Mouse (Mus musculus) spleen, postnatal 10 days (tissue): ENCODE data around the gene Dst.

Experiments used
- DNase-seq, 2 experiments: peaks; one replicate each; pipeline ENCODE4 v3.0.0; 2021 to 2022; ENCODE audit warnings: low spot score in 2 of 2

The Dst gene

GRCm38 (mm10) chr1:34174961-34175360 is 266.9 kb downstream of the Dst start:
- DNase-seq, result no peak

GRCm38 (mm10) chr1:34178022-34178727 is 270.1 kb downstream of the Dst start:
- no peak for DNase-seq

DNA sequence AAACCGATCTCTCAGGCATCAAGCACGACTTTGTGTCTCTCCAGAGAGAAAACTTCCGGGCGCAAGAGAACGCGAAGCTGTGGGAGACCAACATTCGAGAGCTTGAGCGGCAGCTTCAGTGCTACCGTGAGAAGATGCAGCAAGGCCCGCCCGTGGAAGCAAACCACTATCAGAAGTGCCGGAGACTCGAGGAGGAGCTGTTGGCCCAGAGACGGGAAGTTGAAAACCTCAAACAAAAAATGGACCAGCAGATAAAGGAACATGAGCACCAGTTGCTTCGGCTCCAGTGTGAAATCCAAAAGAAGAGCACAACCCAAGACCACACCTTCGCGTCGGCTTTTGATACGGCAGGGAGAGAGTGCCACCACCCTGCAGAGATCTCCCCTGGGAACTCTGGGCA is 271.7 kb downstream of the Dst start:
- DNase-seq, result no peak

DNA sequence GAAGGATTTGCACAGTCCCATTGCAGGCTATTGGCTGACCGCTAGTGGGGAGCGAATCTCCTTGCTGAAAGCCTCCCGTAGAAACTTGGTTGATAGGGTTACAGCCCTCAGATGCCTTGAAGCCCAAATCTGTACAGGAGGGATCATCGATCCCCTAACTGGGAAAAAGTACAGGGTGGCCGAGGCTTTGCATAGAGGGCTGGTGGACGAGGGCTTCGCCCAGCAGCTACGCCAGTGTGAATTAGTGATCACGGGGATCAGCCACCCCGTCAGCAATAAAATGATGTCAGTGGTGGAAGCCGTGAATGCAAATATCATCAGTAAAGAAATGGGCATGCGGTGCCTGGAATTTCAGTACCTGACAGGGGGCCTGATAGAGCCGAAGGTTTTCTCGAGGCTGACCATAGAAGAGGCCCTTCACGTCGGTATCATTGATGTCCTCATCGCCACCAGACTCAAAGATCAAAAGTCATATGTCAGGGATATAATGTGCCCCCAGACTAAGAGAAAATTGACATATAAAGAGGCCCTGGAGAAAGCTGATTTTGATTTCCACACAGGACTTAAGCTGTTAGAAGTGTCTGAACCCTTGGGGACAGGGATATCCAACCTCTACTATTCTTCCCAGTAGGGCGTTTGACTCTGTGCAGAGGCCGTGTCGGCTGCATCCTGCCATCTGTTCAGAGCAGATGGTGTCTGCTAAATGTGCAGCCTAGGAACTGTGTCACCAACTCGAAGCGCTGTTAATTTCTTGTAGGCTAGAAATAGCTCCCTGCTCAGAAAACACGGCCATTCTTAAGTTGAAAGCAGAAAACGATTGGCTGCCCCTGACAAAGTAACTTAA is 274.6 kb downstream of the Dst start:
- DNase-seq, result no peak

DNA sequence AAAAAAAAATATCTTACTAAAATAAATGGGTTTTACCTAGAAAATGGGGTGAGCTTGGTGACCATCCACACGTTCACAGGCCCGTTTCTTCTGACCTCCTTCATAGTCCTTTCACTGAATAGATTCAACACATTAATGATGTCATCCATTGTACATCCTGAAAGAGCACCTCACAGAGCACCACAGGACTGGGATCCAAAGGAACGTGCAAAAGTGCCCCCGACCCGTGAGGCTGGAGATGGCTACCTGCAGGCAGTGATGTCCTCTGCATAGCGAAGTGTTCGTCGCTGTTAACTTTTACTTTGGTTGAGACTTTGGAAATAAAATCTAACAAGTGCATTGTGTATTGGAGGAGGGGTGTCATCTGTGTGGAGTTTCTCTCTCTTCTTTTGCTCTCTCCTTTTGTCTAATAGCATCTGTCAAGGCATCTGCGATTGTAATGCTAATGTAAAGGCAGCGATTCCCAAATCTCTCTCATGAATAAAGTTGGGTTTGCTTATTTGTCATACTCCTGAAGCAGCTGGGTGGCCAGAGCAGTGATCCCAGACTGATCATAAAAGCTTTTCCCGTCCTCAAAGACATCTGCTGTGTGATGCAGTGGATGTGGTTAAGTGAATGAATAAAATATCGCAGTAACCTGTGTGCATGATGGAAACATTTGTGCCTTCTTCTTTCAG is 275.4 kb downstream of the Dst start:
- DNase-seq, result no peak

DNA sequence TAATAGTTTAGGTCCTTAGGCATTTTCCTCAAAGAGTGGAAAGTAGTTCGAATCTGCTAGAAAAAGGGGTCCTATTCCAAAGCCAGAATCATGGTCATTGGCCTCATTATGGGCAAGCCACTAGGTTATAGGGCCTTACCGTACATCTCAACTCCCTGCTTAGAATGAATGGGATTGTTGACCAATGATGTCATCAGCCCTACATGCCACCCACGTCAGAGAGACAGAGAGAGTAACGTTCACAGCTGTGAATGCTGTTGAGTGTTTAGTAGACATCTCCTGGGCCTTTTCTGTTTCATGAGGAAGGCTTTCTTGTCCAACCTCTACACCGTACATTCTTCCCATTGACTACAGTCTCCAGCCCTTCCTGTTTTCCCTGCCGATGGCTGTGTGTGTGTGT is 276.2 kb downstream of the Dst start:
- no peak for DNase-seq

DNA sequence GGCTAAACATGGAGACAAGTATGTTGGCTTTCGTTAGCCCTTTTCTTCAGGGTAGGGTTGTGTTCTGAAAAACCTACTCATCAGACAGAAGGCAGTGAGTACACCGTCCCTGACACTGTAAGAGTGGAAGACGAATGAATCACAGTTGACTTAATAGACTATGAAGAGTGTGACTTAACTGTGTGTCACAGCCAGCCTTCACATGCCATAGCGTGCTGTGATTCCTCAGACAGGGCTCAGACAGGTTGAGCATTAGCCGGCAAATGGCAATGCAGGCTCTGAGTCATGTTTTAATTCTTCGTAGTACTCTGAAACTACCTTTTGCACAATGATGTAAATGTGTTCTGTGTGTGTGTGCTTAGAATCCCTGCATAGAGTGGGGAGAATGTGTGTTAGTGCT is 278.0 kb downstream of the Dst start:
- DNase-seq, result no peak

DNA sequence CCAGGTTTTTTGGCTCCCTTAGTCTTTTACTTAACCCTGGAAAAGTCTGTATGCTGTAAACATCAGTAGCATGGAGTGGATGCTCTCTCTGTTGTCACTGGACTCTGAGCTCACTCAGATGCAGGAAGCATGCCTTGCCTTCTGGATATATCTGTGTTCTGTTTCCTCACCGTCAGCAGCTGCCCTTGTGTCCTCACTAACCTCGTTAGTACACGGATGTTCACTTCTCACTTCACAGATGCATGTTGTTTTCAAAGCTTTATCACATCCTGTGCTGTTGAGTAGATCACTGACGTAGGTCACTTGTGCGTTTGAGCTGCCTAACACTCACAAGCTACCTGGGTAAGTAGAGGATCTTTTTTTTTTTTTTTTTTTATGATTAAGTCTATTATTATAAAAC is 279.5 kb downstream of the Dst start:
- no peak for DNase-seq

GRCm38 (mm10) chr1:34188721-34189236 is 280.8 kb downstream of the Dst start:
- DNase-seq, result no peak

DNA sequence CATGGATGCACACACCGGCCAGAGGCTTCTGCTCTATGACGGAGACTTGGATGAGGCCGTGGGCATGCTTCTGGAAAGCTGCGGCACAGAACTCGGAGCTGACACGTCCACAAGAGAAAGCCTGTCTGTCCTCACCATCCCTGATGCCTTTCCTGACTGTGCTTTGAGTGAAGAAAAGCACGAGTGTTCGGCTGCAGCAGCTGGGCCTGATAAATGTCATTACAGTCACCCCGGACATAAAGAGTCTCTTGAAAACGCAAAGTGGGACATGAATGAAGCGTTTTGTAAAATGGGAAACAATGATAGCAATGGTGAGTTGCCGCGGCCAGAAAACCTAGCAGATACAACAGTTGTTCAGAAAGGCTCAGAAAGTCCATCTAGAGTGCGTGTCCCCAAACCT is 281.3 kb downstream of the Dst start:
- no peak for DNase-seq

DNA sequence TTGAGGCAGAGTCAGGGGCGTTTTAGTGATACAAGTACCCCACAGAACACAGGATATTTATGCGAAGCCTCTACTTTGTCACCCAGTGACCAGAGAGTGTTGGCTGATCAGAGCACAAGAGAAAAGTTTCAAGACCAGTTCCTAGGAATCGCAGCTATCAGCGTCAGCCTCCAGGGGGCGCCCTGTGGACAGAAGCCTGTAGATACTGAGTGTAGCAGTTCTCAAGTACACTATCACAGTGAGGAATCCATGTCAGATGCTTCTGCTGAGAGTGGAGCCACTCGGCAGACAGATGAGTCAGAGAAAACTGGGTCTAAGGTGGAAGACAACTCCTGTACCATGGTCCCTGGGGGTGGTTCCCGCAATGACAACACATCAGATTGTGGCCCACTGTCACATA is 281.9 kb downstream of the Dst start:
- DNase-seq, result peak; percentile 20 to 69

- DNase-seq, result no peak
These were observed 284.1 kb downstream of the Dst start for GRCm38 (mm10) chr1:34192174-34192573.

DNA sequence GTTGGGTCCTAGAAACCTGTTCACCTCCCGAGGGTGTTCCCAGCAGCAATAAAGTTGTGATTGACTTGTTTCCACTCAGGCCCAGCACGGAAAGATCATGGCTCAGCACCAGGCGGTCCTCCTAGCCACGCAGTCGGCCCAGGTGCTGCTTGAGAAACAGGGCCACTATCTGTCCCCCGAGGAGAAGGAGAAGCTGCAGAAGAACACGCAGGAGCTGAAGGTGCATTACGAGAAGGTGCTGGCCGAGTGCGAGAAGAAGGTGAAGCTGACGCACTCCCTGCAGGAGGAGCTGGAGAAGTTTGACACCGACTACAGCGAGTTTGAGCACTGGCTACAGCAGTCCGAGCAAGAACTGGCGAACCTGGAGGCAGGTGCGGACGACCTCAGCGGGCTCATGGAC is 292.8 kb downstream of the Dst start:
- no peak for DNase-seq

DNA sequence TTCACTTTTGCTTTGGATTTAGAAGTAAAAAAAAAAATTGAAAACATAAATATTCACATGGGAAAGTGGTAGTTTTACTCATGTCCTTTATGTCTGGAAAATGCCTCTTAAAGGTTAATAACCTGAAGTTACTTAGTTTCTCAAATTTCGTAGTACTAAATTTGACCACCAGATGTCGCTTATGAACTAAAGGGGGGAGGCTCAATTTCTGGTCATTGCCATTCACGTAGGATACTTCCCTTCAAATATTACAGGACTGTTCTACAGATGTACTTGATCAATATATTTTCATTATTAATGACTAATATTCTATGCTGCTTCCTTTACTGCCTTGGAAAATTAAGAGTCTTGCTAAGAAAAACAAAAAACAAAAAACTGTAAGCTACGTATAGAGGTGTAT is 293.5 kb downstream of the Dst start:
- DNase-seq, result no peak

- DNase-seq, result no peak
These were observed 303.7 kb downstream of the Dst start for GRCm38 (mm10) chr1:34211704-34212103.

- no peak for DNase-seq
These were observed 308.4 kb downstream of the Dst start for GRCm38 (mm10) chr1:34216456-34216855.

DNA sequence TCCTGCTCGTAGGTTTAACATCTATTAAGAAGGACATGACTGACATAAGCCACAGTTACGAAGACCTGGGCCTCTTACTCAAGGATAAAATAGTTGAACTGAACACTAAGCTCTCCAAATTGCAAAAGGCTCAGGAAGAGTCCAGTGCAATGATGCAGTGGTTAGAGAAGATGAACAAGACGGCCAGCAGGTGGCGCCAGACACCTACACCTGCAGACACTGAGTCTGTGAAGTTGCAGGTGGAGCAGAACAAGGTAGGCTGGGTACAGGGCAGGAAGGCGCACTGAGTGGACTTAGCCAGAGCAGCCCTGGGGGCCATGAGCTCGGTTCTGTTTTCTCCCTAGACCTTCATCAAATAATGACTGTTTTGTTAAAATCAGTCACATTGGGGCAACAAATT is 310.3 kb downstream of the Dst start:
- DNase-seq, result peak; percentile 65 to 88

DNA sequence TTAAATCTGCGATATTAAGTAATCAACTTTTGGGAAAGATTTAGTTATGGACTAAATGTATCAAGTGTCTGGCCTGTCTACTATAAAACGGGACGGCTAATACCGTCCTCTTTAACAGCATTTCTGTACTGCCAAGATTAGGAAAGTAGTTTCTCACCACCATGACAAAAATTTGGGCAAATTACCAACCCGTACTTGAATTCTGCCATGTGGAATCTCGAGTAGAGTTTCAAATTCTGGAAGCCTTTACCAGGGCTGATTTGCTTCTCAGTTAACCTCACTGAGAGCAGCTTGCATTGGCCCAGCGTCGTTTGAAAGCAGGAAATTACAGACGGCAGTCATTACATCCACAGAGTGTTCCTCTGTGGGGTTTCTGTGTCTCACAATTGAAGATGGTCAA is 310.8 kb downstream of the Dst start:
- DNase-seq, result no peak

DNA sequence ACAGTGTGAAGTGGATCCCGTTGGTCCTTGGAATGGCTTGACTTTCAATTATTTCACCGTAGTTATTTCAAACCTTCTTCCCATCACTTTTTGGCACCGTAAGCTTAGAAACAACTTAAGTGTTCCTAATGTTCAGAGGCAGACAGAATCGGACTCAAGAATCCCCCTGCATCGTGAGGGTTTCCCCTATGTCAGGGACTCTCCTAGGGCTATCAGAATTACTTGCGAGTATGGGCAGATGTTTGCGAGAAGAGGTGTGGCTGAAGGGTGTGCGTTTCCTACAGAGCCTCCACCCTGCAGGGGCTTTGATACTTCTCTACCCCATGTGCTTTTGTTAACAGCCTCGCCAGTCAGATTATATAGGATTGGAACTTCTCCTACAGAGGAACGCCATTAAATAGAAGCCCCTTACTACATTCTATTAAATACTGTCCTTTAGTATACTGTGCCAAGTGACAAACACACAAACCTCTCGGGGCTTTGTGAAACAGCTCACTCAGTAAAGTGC is 312.1 kb downstream of the Dst start:
- no peak for DNase-seq

GRCm38 (mm10) chr1:34223866-34224265 is 315.8 kb downstream of the Dst start:
- DNase-seq, result no peak

DNA sequence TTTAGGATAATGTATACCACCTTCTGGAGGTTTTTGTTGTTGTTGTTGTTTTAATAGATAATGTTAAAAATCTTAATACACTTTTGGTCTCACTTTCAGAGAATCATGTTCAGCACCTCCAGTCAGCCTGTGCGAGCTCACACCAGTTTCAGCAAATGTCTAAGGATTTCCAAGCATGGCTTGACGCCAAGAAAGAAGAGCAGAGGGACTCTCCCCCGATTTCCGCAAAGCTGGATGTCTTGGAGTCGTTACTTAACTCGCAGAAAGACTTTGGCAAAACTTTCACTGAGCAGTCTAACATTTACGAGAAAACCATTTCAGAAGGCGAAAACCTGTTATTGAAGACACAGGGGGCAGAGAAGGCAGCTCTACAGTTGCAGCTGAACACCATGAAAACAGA is 319.7 kb downstream of the Dst start:
- no peak for DNase-seq

DNA sequence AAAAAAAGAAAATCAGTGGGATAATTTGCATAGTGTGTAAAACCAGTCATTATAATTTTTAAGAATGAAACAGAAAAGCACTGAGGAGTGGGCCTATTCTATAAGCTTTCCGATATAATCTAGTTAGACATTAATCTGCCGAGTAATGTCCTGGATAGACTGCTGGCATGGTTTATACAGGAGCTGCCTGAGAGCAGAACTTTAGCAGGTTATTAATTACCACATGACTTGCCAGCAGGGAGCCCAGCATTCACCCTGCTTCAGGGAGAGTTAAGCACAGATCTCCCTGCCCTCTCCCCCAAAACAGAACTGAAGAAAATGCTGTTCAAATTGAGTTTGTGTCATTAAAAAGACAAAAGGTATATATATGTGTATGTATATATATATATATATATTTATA is 323.0 kb downstream of the Dst start:
- no peak for DNase-seq
